Mouse (Mus musculus) liver, postnatal 0 days (tissue): ENCODE measurements around the gene Dpep1. TPM values are rescaled to one million over a fixed set of nuclear protein-coding genes. Genes with fewer than 3 reads are reported as not detected.
A peak's percentile ranks its signal among the peaks of the same experiment; 100 is the strongest.

Source experiments
- ATAC-seq: fragments of 200-750 bp; cut with Nextera tagmentation; 2 replicates; pipeline ENCODE4 v1.8.0; 2017; ENCODE audit warnings: mild to moderate bottlenecking, moderate library complexity
- DNase-seq: peaks from one replicate; pipeline ENCODE4 v3.0.0-alpha.2; 2016
- H3K27ac ChIP-seq: fragments of 300-500 bp; sonication (generic); 2 replicates; pipeline ENCODE4 v1.5.1; 2014; ENCODE audit warnings: antibody characterized with exemption, moderate library complexity, mild to moderate bottlenecking, low read depth
- H3K27me3 ChIP-seq: fragments of 300-500 bp; sonication (generic); 2 replicates; pipeline ENCODE4 v1.6.1; 2014; ENCODE audit warnings: low read length, control low read depth, mixed read lengths; ENCODE audit not compliant: insufficient read depth
- H3K36me3 ChIP-seq: fragments of 300-500 bp; sonication (generic); replicated peaks from 2 replicates; pipeline ENCODE4 v1.6.1; 2014; ENCODE audit warnings: mild to moderate bottlenecking, control low read depth, low read length, moderate library complexity, mixed read lengths; ENCODE audit not compliant: insufficient read depth
- H3K4me1 ChIP-seq: fragments of 300-500 bp; sonication (generic); 2 replicates; pipeline ENCODE4 v1.6.1; 2014; ENCODE audit warnings: antibody characterized with exemption, mild to moderate bottlenecking, control low read depth; ENCODE audit not compliant: insufficient read depth
- H3K4me2 ChIP-seq: fragments of 300-500 bp; sonication (generic); 2 replicates; pipeline ENCODE4 v1.6.1; 2014; ENCODE audit warnings: low read depth, mild to moderate bottlenecking, low read length, moderate library complexity, mixed read lengths
- H3K4me3 ChIP-seq: fragments of 300-500 bp; sonication (generic); 2 replicates; pipeline ENCODE4 v1.5.1; 2014; ENCODE audit warnings: low read depth, low read length
- H3K9ac ChIP-seq: fragments of 300-500 bp; sonication (generic); replicated peaks from 2 replicates; pipeline ENCODE4 v1.6.1; 2014; ENCODE audit warnings: mild to moderate bottlenecking, moderate library complexity
- H3K9me3 ChIP-seq: fragments of 300-500 bp; sonication (generic); 2 replicates; pipeline ENCODE4 v1.6.1; 2016; ENCODE audit warnings: mild to moderate bottlenecking, control low read depth, low read length, mixed read lengths
- CTCF ChIP-seq: sonication (generic); IDR thresholded peaks from 2 replicates; pipeline ENCODE4 v1.5.1; 2016; ENCODE audit warnings: antibody characterized with exemption, low read depth
- EP300 ChIP-seq: IDR thresholded peaks from 2 replicates; pipeline ENCODE4 v1.6.1; 2016; ENCODE audit warnings: antibody characterized with exemption, low read depth, mild to moderate bottlenecking
- WGBS: fragments of 180-500 bp; shearing (Covaris S2); extraction: QIAGEN DNeasy Blood & Tissue Kit; methylation state at CpG from one replicate; pipeline ENCODE4 v1.1.7; 2014; ENCODE audit not compliant: insufficient replicate concordance; 5-methylcytosine and 5-hydroxymethylcytosine counted together
- polyA plus RNA-seq: library from polyadenylated mRNA; unstranded; fragments of >200 nt; fragmentation: Nextera tagmentation; extraction: Ambion mirVana; gene quantifications from 2 replicates; pipeline ENCODE4 v1.2.1, GENCODE M21; 2015

Dpep1 gene
- polyA plus RNA-seq, 1 experiment from 2014 or later, result 1.2 TPM

- H3K4me2 ChIP-seq, result no peak overlapping the region
- peaks cover 14% of the 10 kb centered on the region for H3K4me1 ChIP-seq
- TF ChIP-seq CTCF (no peak), EP300 (no peak)
- no peak for DNase-seq
- H3K9ac ChIP-seq, result no peak overlapping the region
- peaks cover 7% of the 10 kb centered on the region; the same call in 1 of the 2 replicates for H3K27me3 ChIP-seq
- no peak overlapping the region for H3K27ac ChIP-seq
- 72% methylated on average over 13 of the region's 13 CpGs for WGBS
- H3K36me3 ChIP-seq, result no peaks in the 10 kb centered on the region; the same call in 1 of the 2 replicates
- no peaks in the 10 kb centered on the region for H3K9me3 ChIP-seq
- no peak for ATAC-seq
- no peak overlapping the region for H3K4me3 ChIP-seq
These were observed 47.3 kb downstream of the Dpep1 start for GRCm38 (mm10) chr8:123233300-123233699.

DNA sequence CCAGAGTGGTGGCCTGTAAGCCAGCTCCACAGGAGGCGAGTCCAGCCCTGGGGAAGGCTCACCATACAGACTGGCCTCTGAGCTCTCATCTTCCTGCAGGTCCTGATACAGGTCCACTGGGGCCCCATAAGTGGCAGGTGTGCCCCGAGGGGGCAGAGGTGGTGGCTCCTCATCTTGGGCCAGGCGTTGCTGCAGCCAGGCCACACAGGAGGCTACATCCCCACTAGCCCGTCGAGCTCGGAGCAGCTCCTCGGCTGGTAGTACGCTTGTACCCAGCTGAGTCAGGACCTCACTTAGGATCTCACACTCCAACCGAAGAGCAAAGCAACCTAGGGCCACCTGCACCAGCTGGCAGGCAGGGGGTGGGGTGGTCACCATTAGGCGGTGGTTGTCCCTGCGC, 47.7 kb downstream of the Dpep1 start:
- Histone ChIP-seq H3K4me2 (no peak overlapping the region), H3K9ac (no peak overlapping the region), H3K27ac (no peak overlapping the region), H3K27me3 (peaks cover 7% of the 10 kb centered on the region; the same call in 1 of the 2 replicates), H3K36me3 (no peaks in the 10 kb centered on the region), H3K4me1 (peaks cover 14% of the 10 kb centered on the region), H3K4me3 (no peak overlapping the region), H3K9me3 (no peaks in the 10 kb centered on the region)
- no peak for TF ChIP-seq CTCF
- no peak for TF ChIP-seq EP300
- no peak for DNase-seq
- ATAC-seq, result no peak
- 76% methylated on average over 11 of the region's 11 CpGs for WGBS

DNA sequence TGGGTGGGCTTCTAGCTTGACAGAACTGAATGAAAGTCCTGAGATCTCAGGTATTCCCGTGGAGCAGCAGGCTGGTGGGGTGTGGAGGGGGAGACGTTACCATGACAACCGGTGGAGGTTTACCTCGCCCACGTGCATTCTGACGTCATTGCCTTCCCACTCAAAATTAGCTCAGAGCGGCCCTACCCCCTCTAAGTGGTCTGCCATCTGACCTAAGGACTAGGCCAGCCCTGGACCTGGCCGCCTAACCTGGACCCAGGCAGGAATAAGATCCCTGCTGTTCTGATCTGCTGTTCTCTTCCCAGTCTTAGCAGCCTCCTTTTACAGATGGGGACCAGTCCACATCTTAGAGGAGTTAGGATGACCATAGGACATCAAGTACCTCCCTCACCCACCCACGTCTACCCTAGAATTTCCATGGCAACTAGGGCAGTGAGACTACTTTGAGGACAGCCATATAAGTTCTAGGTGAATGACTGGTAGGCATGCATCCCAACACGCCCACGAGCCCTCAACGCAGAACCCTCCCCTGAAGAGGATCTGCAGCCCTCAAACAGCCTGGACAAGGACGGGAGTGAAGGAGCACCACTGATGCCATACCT, 49.0 kb downstream of the Dpep1 start:
- no peak; the same call in 1 of the 2 replicates for ATAC-seq
- no peak overlapping the region for H3K27ac ChIP-seq
- 29% methylated on average over 13 of the region's 13 CpGs for WGBS
- peak overlapping the region; percentile 90 for H3K4me2 ChIP-seq
- H3K4me1 ChIP-seq, result peaks cover 14% of the 10 kb centered on the region
- peak overlapping the region; percentile 74 for H3K9ac ChIP-seq
- peaks cover 7% of the 10 kb centered on the region; the same call in 1 of the 2 replicates for H3K27me3 ChIP-seq
- H3K36me3 ChIP-seq, result no peaks in the 10 kb centered on the region
- no peaks in the 10 kb centered on the region for H3K9me3 ChIP-seq
- TF ChIP-seq CTCF, result no peak
- no peak for DNase-seq
- peak overlapping the region; percentile 76 for H3K4me3 ChIP-seq

DNA sequence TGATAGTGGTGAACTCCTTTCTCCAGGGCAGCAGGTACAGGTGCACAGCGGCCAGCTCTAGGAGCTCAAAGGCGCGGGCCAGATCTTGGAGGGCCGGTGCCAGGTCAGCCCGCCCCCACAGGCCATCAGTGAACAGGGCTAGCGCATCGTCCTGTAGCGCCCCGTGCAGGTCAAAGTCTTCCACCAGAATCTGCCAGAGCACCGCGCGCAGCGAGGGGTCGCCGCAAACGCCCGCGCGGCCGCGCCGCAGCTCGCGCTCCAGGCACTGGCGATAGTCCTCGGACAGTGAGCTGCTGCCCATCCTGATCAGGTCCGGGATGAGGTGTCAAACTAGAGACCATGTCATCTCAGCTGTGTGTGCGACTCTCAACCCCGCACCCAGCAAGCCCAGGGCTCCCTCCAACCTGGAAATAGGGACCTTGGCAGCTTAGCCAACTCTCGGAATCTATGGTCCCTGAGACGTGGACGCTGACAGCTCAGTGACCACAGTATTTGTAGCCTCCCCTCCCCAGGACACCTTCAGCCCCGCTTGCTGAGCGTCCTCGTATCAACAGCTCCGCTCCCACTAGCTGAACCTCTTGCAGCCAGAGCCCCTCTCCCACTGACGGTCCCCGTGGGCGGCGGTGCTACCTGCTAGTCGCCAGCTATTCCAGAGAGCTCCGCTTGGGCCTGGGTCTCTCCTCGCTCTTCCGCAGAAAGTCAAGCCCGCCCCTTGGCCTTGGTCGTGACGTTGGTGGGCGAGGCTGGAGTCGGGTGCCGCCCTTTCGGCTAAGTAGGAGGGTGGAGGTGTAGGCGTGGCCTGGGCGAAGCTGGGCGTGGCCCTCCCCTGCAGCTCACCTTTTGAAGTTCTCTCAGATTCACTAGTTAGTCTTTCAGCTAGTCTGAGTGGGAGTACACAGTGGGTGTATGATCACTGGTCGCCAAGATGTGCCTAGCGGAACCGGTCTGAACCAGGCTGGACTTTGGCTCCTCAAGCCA, 49.8 kb downstream of the Dpep1 start, which contains the start of gene Spata2l:
TSS of gene Spata2l (minus strand) at position 714 of the 978 bp plus-strand sequence.
- H3K9ac ChIP-seq, result peak within 1 kb of the TSS; percentile 74
- TF ChIP-seq EP300, result no peak
- peak; percentile 53 for TF ChIP-seq CTCF
- H3K9me3 ChIP-seq, result no peaks in the 10 kb centered on the region
- H3K4me1 ChIP-seq, result peaks cover 14% of the 10 kb centered on the region
- H3K4me2 ChIP-seq, result peak within 1 kb of the TSS; percentile 90
- DNase-seq (peak; percentile 92), ATAC-seq (peak; percentile 92)
- no peaks in the 10 kb centered on the region for H3K36me3 ChIP-seq
- H3K27me3 ChIP-seq, result peaks cover 7% of the 10 kb centered on the region; the same call in 1 of the 2 replicates
- 1% methylated on average over 57 of the region's 57 CpGs for WGBS
- H3K4me3 ChIP-seq, result peak within 1 kb of the TSS; percentile 76
- H3K27ac ChIP-seq, result peak within 1 kb of the TSS; percentile 74

DNA sequence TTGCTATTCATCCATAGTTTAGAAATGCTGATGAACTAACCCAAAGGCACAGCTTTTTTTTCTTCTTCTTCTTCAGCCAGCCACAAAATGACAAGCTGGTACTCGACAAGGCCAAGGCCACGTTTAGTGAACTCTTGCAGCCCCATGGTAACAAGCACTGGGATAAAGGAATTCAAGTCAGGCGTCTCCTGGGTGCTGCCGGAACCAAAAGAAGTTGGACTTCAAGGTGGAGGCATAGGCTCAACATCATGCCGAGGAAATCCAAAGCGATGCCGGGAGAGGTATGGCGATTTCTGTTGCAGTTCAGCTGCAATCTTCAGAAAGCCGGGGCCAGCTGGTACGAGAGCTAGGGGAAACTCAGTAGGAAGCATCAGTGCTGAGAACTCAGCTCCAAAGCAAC, 53.4 kb downstream of the Dpep1 start:
- TF ChIP-seq CTCF (no peak), EP300 (no peak)
- ATAC-seq, result no peak
- H3K9ac ChIP-seq, result no peak overlapping the region
- H3K4me2 ChIP-seq, result no peak overlapping the region
- 0 out of 2 replicates have a peak, but pooled peaks cover 9% of the 10 kb centered on the region for H3K36me3 ChIP-seq
- no peaks in the 10 kb centered on the region for H3K9me3 ChIP-seq
- peaks cover 30% of the 10 kb centered on the region for H3K4me1 ChIP-seq
- DNase-seq, result no peak
- no peak overlapping the region for H3K27ac ChIP-seq
- H3K4me3 ChIP-seq, result no peak overlapping the region
- peaks cover 7% of the 10 kb centered on the region; the same call in 1 of the 2 replicates for H3K27me3 ChIP-seq
- 83% methylated on average over 10 of the region's 10 CpGs for WGBS
